Mouse (Mus musculus): ENCODE data around the gene Cyp2c54.

DNA sequence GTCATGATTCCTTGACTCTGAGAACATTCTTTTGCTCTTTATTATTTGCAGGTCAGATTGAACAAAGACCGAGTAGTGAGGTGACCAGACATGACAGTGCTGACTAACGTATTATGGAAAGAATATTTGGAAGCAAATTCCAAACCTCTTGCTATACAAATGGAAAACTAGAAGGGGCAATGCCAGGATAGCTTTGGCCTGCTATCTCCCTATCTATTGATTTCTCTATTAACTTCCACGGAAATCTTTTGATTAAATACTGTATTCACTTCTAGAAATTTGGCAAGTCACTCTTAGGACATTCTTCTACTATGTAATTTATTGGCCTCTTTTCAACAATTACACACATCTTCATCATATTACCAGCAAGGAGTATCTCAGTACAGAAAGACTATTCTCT is 17.5 kb upstream of the Cyp2c54 start:
- TF ChIP-seq CTCF (IDR thresholded peaks at IDR 0.05; ENCODE audit: borderline replicate concordance, insufficient read depth, low read depth, low read length), result no peak
- TF ChIP-seq POLR2A (IDR thresholded peaks at IDR 0.05; ENCODE audit: borderline replicate concordance, insufficient read depth, low read length), result no peak
